Mouse (Mus musculus) spleen, postnatal 0 days (tissue): ENCODE measurements around the gene Olfr206. TPM values are rescaled to one million over a fixed set of nuclear protein-coding genes. Genes with fewer than 3 reads are reported as not detected.

Experiments
- polyA plus RNA-seq: library from polyadenylated mRNA; unstranded; fragments of >200 nt; fragmentation: Nextera tagmentation; extraction: Ambion mirVana; gene quantifications from 2 replicates; pipeline ENCODE4 v1.2.1, GENCODE M21; 2015

Gene Olfr206
- not detected in 2 replicates for polyA plus RNA-seq

GRCm38 (mm10) chr16:59349146-59349545 is at the start of gene Olfr206:
Gene Olfr206, minus strand, starts transcription at chr16:59349246.

GRCm38 (mm10) chr16:59363893-59364292 is 14.8 kb upstream of the Olfr206 start, which contains the start of gene Olfr209:
Gene Olfr209, minus strand, starts transcription at chr16:59363993.

GRCm38 (mm10) chr16:59331038-59331437 is 18.0 kb downstream of the Olfr206 start, which contains the start of gene Olfr205:
Gene Olfr205, minus strand, starts transcription at chr16:59331138.

GRCm38 (mm10) chr16:59318148-59318547 is 30.9 kb downstream of the Olfr206 start, which contains the start of gene Olfr204:
Gene Olfr204, minus strand, starts transcription at chr16:59318248.

GRCm38 (mm10) chr16:59298581-59298980 is 50.5 kb downstream of the Olfr206 start, which contains the start of gene Olfr203:
Gene Olfr203, plus strand, starts transcription at chr16:59298881.

Other genes starting within 250 kb of the Olfr206 start
- not detected in 2 replicates for gene Olfr193, start 237.4 kb downstream of the Olfr206 start, polyA plus RNA-seq
- gene Olfr194, start 228.2 kb downstream of the Olfr206 start, polyA plus RNA-seq = not detected in 2 replicates
- not detected in 2 replicates for gene Olfr195, start 202.2 kb downstream of the Olfr206 start, polyA plus RNA-seq
- gene Olfr196, start 178.8 kb downstream of the Olfr206 start, polyA plus RNA-seq = not detected in 2 replicates
- gene Olfr198, start 145.7 kb downstream of the Olfr206 start, polyA plus RNA-seq = not detected in 2 replicates
- not detected in 2 replicates for gene Olfr199, start 129.5 kb downstream of the Olfr206 start, polyA plus RNA-seq
- not detected in 2 replicates for gene Olfr201, start 76.6 kb downstream of the Olfr206 start, polyA plus RNA-seq
- gene Olfr202, start 62.5 kb downstream of the Olfr206 start, polyA plus RNA-seq = not detected in 2 replicates
- gene Olfr203, start 50.4 kb downstream of the Olfr206 start, polyA plus RNA-seq = not detected in 2 replicates
- not detected in 2 replicates for gene Olfr204, start 31.0 kb downstream of the Olfr206 start, polyA plus RNA-seq
- gene Olfr205, start 18.1 kb downstream of the Olfr206 start, polyA plus RNA-seq = not detected in 2 replicates
- gene Olfr209, start 14.7 kb upstream of the Olfr206 start, polyA plus RNA-seq = not detected in 2 replicates
- gene Gabrr3, start 58.1 kb upstream of the Olfr206 start, polyA plus RNA-seq = not detected in 2 replicates
- gene Riox2, start 122.5 kb upstream of the Olfr206 start, polyA plus RNA-seq = 15.9 and 16.5 TPM in 2 replicates